ENCODE assay signal across 18 mouse cellular contexts in genomic region chr12:72769546-72770230, GRCm38 (mm10). TPM values are rescaled to one million over a fixed set of nuclear protein-coding genes. Genes with fewer than 3 reads are reported as not detected.
A peak's percentile ranks its signal among the peaks of the same experiment; 100 is the strongest.
DNase-seq lines count a peak whose midpoint lies in the region; ATAC-seq and TF ChIP-seq lines count a peak whose summit lies in the region.
"Had no signal": no experiment of that assay in that cellular context is flagged by ENCODE, and none has a peak within 500 bp of the region (broad histone marks: within the 10 kb centered on the region; RNA-seq: fewer than 3 reads in every experiment).

No protein-coding gene starts in this region.

- H3K27ac ChIP-seq in heart, embryonic 12.5 days (ENCODE audit: poor library complexity, severe bottlenecking): peak overlapping the region; percentile 51; the same call in 1 of the 2 replicates
- H3K27ac ChIP-seq in liver, embryonic 14.5 days: no peak overlapping the region
- H3K27ac ChIP-seq: heart, embryonic 13.5 days; kidney, embryonic 15.5 days had no signal

- DNase-seq in heart, adult 9 months (ENCODE audit: low spot score in 2 of 2): no peak
- no peak for DNase-seq in liver, embryonic 14.5 days (ENCODE audit: low read depth in 3 of 3, low spot score in 3 of 3)
- no peak for DNase-seq in neural tube, embryonic 10.5 days (ENCODE audit: extremely low spot score, low spot score)
- no peak for DNase-seq in left cerebral cortex, adult 8-10 months (ENCODE audit: low spot score in 2 of 2)
- DNase-seq: adrenal gland, postnatal 10 days; cerebellum, adult 2 months; gastrocnemius, postnatal 10 days; layer of hippocampus, postnatal 36 days; left cerebral cortex, postnatal 4 days; lung, adult 18-20 months; lung, postnatal 4 days; midbrain, embryonic 14.5 days; right cerebral cortex, adult 18-20 months had no signal

- TF ChIP-seq CTCF in liver, embryonic 14.5 days (IDR thresholded peaks at IDR 0.05; ENCODE audit: low read depth): no peak

- TF ChIP-seq EP300 in liver, embryonic 14.5 days (IDR thresholded peaks at IDR 0.05; ENCODE audit: low read depth): no peak

- WGBS in heart, embryonic 12.5 days: 73% methylated on average over 5 of the region's 5 CpGs
- WGBS in liver, embryonic 14.5 days (ENCODE audit: insufficient replicate concordance): 44% methylated on average over 5 of the region's 5 CpGs

- H3K4me1 ChIP-seq in heart, embryonic 12.5 days (replicated peaks): peaks cover 15% of the 10 kb centered on the region
- H3K4me1 ChIP-seq in megakaryocyte, embryonic 14.5 days: peaks cover 41% of the 10 kb centered on the region
- peaks cover 12 to 14% of the 10 kb centered on the region in 2 experiments for H3K4me1 ChIP-seq in liver, embryonic 14.5 days (replicated peaks; ENCODE audit: control insufficient read depth in 2 of 2, insufficient read depth in 2 of 2, low read length in 1 of 2)

- H3K27me3 ChIP-seq in heart, embryonic 12.5 days (replicated peaks): no peaks in the 10 kb centered on the region
- no peaks in the 10 kb centered on the region for H3K27me3 ChIP-seq in megakaryocyte, embryonic 14.5 days (replicated peaks)
- H3K27me3 ChIP-seq in liver, embryonic 14.5 days (ENCODE audit: control insufficient read depth, insufficient read depth, low read length): no peaks in the 10 kb centered on the region
- H3K27me3 ChIP-seq: heart, embryonic 13.5 days; kidney, embryonic 15.5 days had no signal

- 0 out of 2 replicates have a peak, but pooled peaks have one; percentile 29 for ATAC-seq in heart, embryonic 12.5 days (ENCODE audit: insufficient number of reproducible peaks, low FRiP score)
- ATAC-seq in megakaryocyte, adult 5-6 weeks (ENCODE audit: poor library complexity, severe bottlenecking): no peak
- ATAC-seq in liver, embryonic 14.5 days (ENCODE audit: insufficient read depth): peak; percentile 47; the same call in 1 of the 2 replicates

- peaks cover 11% of the 10 kb centered on the region for H3K36me3 ChIP-seq in heart, embryonic 12.5 days
- peaks cover 32% of the 10 kb centered on the region for H3K36me3 ChIP-seq in megakaryocyte, embryonic 14.5 days (replicated peaks; ENCODE audit: low read length)
- H3K36me3 ChIP-seq in liver, embryonic 14.5 days (replicated peaks; ENCODE audit: control insufficient read depth, insufficient read depth, low read depth): 0 out of 2 replicates have a peak, but pooled peaks cover 5% of the 10 kb centered on the region

- no peak overlapping the region for H3K4me3 ChIP-seq in heart, embryonic 12.5 days
- H3K4me3 ChIP-seq in megakaryocyte, embryonic 14.5 days (replicated peaks): peak overlapping the region; percentile 57
- H3K4me3 ChIP-seq in liver, embryonic 14.5 days (ENCODE audit: insufficient read depth in 1 of 2, low read depth in 2 of 2, low read length in 2 of 2): no peak overlapping the region
- H3K4me3 ChIP-seq: heart, embryonic 13.5 days; kidney, embryonic 15.5 days had no signal

- no peaks in the 10 kb centered on the region for H3K9me3 ChIP-seq in heart, embryonic 12.5 days (replicated peaks)
- H3K9me3 ChIP-seq in megakaryocyte, embryonic 14.5 days: peaks cover 3% of the 10 kb centered on the region; the same call in 1 of the 2 replicates
- no peaks in the 10 kb centered on the region for H3K9me3 ChIP-seq in liver, embryonic 14.5 days (ENCODE audit: control insufficient read depth, low read length)
- H3K9me3 ChIP-seq: heart, embryonic 13.5 days; kidney, embryonic 15.5 days had no signal

- no peak overlapping the region for H3K4me2 ChIP-seq in heart, embryonic 12.5 days
- no peak overlapping the region for H3K4me2 ChIP-seq in liver, embryonic 14.5 days (ENCODE audit: low read depth)
- H3K4me2 ChIP-seq: heart, embryonic 13.5 days; kidney, embryonic 15.5 days had no signal

- no peak overlapping the region for H3K9ac ChIP-seq in heart, embryonic 12.5 days
- no peak overlapping the region for H3K9ac ChIP-seq in liver, embryonic 14.5 days (replicated peaks)
- H3K9ac ChIP-seq: heart, embryonic 13.5 days; kidney, embryonic 15.5 days had no signal

RNA-seq across cellular contexts. Expression of gene Ppm1a, which starts 12.4 kb away (rescaled TPM):
- polyA plus RNA-seq in heart, embryonic 12.5 days (2016; fragmentation: Nextera tagmentation; extraction: Ambion mirVana): 65.0 and 65.4 TPM in 2 replicates
- 11.3 and 15.3 TPM in 2 replicates for polyA plus RNA-seq in megakaryocyte, embryonic 14.5 days (2012; ENCODE audit: insufficient read depth, low replicate concordance)
- total RNA-seq in megakaryocyte, adult 5-6 weeks (2015): 63.4 and 66.1 TPM in 2 replicates
- 100 and 106 TPM in 2 replicates for total RNA-seq in megakaryocyte, adult 5-6 weeks (2017)
- 20.7 and 37.5 TPM in 2 replicates for polyA plus RNA-seq in liver, embryonic 14.5 days (2012; rRNA removed)
- polyA plus RNA-seq in liver, embryonic 14.5 days (2014; fragmentation: Nextera tagmentation; extraction: Ambion mirVana): 34.1 and 37.2 TPM in 2 replicates
- total RNA-seq in left cerebral cortex, adult 8-10 months (2022): 100 to 1,000 TPM; 302 to 338 (median 333) TPM
